ENCODE assay signal across 23 mouse cellular contexts in genomic region chr5:97384399-97384798, GRCm38 (mm10). TPM values are rescaled to one million over a fixed set of nuclear protein-coding genes. Genes with fewer than 3 reads are reported as not detected.
"Had no signal": no experiment of that assay in that cellular context is flagged by ENCODE, and none has a peak within 500 bp of the region (broad histone marks: within the 10 kb centered on the region; RNA-seq: fewer than 3 reads in every experiment).

No protein-coding gene starts in this region.

- H3K27ac ChIP-seq: midbrain, embryonic 10.5 days; midbrain, embryonic 12.5 days; neural tube, embryonic 13.5 days; neural tube, embryonic 15.5 days; stomach, embryonic 15.5 days; stomach, postnatal 0 days had no signal

- H3K9me3 ChIP-seq: midbrain, embryonic 10.5 days; midbrain, embryonic 12.5 days; neural tube, embryonic 13.5 days; neural tube, embryonic 15.5 days; stomach, embryonic 15.5 days had no signal

- H3K27me3 ChIP-seq: midbrain, embryonic 12.5 days; neural tube, embryonic 13.5 days; neural tube, embryonic 15.5 days; stomach, embryonic 15.5 days had no signal

- H3K36me3 ChIP-seq: midbrain, embryonic 10.5 days; midbrain, embryonic 12.5 days; neural tube, embryonic 13.5 days; neural tube, embryonic 15.5 days; stomach, embryonic 15.5 days had no signal

- H3K4me3 ChIP-seq: midbrain, embryonic 10.5 days; midbrain, embryonic 12.5 days; myocyte; neural tube, embryonic 13.5 days; neural tube, embryonic 15.5 days; stomach, embryonic 15.5 days had no signal

- ATAC-seq: midbrain, embryonic 16.5 days had no signal

- DNase-seq: lung, adult 18-20 months; lung, embryonic 14.5 days; lung, postnatal 10 days; lung, postnatal 4 days; midbrain, embryonic 14.5 days; right cerebral cortex, postnatal 14 days; thymus, adult 2 months; thymus, postnatal 25 days; thymus, postnatal 4 days had no signal

- H3K4me1 ChIP-seq: midbrain, embryonic 12.5 days; neural tube, embryonic 15.5 days had no signal

RNA-seq across cellular contexts. Expression of gene Naa11, which starts 7.8 kb away (rescaled TPM):
- total RNA-seq: megakaryocyte-erythroid progenitor cell, adult 5-6 weeks had no signal
- polyA plus RNA-seq: liver, embryonic 16.5 days; lung, embryonic 16.5 days; midbrain, embryonic 10.5 days; midbrain, embryonic 12.5 days; midbrain, embryonic 14.5 days; neural tube, embryonic 11.5 days; neural tube, embryonic 13.5 days; neural tube, embryonic 15.5 days; spleen, adult 2 months; stomach, postnatal 0 days; thymus, adult 2 months; urinary bladder, adult 2 months had no signal
